Mouse (Mus musculus) brain, embryonic 18.5 days (tissue): ENCODE measurements around the gene Neto2.

Experiments
- DNase-seq: peaks from one replicate; pipeline ENCODE4 v3.0.0-alpha.2; 2012; ENCODE audit warnings: low read depth, low spot score

The Neto2 gene

DNA sequence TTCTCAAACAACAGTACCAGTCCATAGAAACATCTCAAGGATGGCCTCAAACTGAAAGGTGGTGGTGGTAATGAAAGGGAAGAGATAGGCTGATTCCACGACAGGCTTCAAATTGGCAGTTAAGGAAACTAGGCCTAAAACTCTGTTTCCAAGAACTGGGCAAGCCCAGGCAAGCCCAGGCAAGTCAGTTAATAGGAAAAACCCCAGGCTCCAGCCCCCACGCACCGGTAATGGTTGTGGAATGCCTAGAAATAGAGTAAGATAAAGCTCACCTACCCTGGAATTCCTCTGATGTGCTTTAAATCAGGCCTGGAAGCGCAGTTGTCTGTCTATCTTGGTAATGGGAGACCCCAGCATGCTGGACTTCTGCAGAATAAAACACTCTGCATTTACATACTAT, 98.0 kb downstream of the Neto2 start:
- no peak for DNase-seq

DNA sequence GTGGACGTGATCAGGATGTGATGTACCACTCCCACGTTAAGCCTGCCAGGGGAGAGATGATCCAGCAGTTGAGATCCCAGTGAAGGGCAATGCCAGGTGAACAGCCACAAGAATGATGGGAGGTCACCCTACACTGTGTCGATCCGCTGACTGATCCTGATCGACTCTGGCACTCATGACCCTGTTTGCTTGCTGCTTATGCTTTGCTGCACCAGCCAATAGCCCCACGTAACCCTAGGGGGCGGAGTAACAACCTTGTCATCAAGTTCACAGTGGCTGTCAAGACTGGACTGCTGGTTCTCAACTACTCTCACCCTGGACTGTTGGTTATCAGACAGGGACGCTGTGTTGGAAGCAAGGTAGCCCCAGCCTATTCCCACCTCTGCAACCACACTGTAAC, 99.0 kb downstream of the Neto2 start:
- no peak for DNase-seq

DNA sequence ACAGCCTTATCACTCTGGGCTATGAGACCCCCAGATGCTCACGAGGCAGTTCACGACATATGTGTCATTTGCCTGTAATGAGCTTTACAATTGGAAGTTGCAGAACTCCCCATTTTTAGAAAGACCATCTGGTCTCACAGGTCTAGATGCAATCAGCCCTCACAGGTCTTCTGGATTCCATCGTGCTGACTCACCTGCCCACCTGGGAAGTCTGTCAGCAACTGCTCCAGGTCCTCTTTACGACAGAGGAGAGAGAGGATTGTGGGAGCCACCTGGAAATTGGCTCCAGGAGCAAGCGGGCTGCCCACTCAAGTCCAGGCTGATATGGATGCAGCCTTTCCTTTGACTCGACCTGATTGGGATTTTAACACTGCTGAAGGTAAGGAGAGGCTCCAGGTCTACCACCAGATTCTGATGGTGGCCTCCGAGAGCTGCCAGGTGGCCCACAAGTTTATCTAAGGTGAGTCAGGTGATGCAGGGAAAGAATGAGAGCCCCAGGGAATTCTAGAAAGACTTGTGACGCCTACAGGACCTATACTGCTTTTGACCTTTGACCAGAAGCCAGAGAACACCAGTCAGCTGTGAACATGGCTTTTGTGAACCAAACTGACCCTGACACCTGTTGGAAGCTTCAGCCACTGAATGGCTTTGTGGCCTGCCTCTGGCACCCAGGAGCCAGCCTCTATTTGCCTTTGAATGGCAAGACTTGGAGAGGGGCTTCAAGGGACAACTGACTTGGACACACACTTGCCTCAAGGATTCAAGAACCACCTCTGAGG, 103.1 kb downstream of the Neto2 start:
- DNase-seq: no peak

DNA sequence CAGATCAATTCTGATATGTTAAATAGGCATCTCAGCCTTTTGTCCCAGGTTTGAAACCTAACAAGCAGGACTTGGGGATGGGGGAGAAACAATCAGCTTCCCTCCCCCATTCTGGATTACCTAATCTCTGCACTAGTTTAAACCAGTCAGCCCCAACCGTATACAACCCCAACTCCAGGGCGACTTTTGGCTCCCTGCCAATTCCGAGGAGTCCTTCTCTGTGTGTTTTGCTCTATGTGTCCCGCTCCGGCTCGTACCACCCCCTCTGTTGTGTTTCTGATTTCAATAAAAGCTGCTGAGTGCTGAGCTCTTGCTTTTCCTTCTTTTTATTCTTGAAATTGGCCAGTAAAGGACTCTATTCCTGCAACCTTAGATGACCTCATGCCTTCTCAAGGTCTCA, 105.3 kb downstream of the Neto2 start:
- DNase-seq: no peak

DNA sequence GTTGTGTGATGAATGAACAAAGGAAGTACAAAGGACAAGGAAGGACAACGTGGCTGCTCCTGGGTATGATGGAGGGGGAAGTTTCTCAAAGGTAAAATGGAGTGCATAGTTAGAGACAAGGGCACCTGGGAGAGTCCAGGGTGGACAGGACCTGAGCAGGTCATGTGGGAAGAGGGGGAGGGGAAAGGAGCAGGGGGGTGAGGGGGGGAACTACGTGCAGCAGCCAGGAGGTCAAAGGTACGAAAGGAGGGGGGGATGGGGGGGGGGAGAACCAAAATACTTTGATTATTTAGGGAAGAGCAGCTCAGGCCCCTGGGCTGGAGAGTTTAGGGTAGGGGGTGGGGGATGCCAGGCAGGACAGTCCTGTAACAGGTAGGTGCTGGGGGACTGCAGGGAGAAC, 105.7 kb downstream of the Neto2 start:
- DNase-seq: no peak

DNA sequence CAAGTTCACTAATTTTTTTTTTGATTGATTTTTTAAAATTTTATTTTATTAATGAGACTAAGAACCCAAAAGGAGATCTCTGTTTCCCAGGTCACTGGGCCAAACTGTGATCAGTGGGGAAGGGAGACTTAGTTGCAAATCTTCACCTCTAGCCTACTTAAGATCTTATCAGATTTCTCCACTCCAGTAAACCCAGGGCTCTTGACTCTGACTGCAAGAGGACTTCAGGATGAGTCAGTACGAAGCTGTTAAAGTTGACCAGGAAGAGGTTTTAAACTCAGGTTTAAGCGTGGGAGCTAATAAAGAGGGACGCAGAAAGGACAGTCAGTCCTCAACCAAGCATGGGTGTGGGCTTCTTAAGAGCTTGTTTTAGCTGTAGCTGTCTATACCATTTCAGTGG, 107.4 kb downstream of the Neto2 start:
- no peak for DNase-seq

DNA sequence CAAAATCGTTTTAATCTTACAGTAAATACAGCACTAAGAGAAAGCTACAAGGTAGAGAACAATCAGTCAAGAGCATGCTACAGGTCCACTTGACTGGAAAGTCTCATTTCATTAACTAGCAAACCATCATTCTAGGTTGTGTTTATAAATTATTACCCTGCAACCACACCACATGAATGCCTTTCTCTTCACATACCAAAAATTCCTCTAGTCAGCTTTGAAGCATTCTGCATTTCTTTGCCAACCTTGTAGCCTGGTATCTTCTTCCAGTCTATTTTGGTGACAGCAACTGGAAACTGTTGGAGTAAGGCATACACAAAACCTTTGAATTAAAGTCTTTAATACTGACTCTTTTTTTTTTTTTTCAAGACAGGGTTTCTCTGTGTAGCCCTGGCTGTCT, 109.2 kb downstream of the Neto2 start:
- DNase-seq: no peak

DNA sequence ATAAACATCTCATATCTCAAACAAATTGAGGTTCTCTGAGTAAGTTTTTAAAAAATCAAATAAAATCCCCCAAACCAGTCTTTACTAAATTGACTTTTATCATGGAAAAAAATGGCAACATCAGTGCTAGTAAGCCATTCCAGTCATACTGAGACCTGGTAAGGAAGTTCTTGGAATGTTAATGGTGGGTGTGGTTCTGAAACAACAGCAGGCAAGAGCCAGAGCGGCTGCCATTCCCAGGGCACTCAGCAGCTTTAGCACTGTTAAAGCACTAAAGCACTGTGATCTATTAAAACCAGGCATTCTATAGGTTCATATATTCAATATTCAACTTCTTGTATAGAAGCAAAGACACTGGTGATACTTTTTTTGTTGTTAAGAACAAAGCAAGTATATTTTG, 110.5 kb downstream of the Neto2 start:
- no peak for DNase-seq

DNA sequence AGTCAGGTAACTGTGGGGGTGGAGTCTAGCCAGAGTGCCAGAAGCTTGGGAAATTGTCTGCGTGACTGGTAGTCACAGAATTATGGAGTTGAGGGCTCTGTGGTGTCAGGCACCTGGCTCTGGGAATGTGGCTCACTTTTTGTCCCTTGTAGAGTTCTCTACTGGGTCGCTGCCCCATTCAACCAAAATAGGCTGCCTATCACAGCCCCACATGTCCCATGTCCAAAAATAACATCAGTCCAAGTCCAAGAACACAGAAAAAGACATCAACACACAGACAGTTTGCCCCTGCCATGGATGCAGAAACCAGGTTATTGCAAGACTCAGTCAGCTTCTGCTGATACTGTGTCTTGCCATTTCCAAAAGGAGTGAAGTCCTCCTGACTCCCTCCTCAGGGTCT, 112.1 kb downstream of the Neto2 start:
- DNase-seq: no peak
